Mouse (Mus musculus) heart, embryonic 14.5 days (tissue): ENCODE measurements at regions not wholly inside any gene's neighbourhood (a gene's known extent, or its start where the extent isn't known, plus 50 kb on each side); places are given as distances from the start of the nearest gene placed in this dataset.

ENCODE experiments used
- ATAC-seq: fragments of 200-750 bp; cut with Nextera tagmentation; 2 replicates; pipeline ENCODE4 v1.8.0; 2017; ENCODE audit warnings: low read depth, moderate TSS enrichment; ENCODE audit not compliant: insufficient number of reproducible peaks, insufficient read depth, low FRiP score
- H3K27ac ChIP-seq, 2 experiments: fragments of 200-500 bp in 1 of 2; fragments of 300-500 bp in 1 of 2; sonication (generic) in 1 of 2; replicated peaks in 1 of 2; 2 replicates each; pipeline ENCODE4 v1.5.1; 2012 to 2014; ENCODE audit warnings: low read depth in 2 of 2, low read length in 2 of 2, control low read depth in 1 of 2, mild to moderate bottlenecking in 1 of 2, mixed read lengths in 1 of 2; ENCODE audit not compliant: control insufficient read depth in 1 of 2, insufficient read depth in 1 of 2
- H3K27me3 ChIP-seq: fragments of 300-500 bp; sonication (generic); 2 replicates; pipeline ENCODE4 v1.6.1; 2014; ENCODE audit warnings: mild to moderate bottlenecking, low read length, control low read depth; ENCODE audit not compliant: control insufficient read depth, insufficient read depth
- H3K36me3 ChIP-seq: fragments of 300-500 bp; sonication (generic); 2 replicates; pipeline ENCODE4 v1.6.1; 2014; ENCODE audit warnings: mild to moderate bottlenecking, control low read depth, low read length, mixed read lengths; ENCODE audit not compliant: control insufficient read depth, insufficient read depth
- H3K4me1 ChIP-seq, 2 experiments: fragments of 200-500 bp in 1 of 2; fragments of 300-500 bp in 1 of 2; sonication (generic) in 1 of 2; 2 replicates each; pipeline ENCODE4 v1.6.1; 2012 to 2014; ENCODE audit warnings: low read length in 2 of 2, control low read depth in 1 of 2, mixed read lengths in 1 of 2; ENCODE audit not compliant: control insufficient read depth in 2 of 2, insufficient read depth in 2 of 2
- H3K4me2 ChIP-seq: fragments of 300-500 bp; sonication (generic); 2 replicates; pipeline ENCODE4 v1.6.1; 2014; ENCODE audit warnings: mild to moderate bottlenecking, low read length
- H3K4me3 ChIP-seq, 2 experiments: fragments of 200-500 bp in 1 of 2; fragments of 300-500 bp in 1 of 2; sonication (generic) in 1 of 2; 2 replicates each; pipeline ENCODE4 v1.5.1; 2012 to 2014; ENCODE audit warnings: low read length in 2 of 2, mild to moderate bottlenecking in 2 of 2, control low read depth in 1 of 2, low read depth in 1 of 2, moderate library complexity in 1 of 2; ENCODE audit not compliant: control insufficient read depth in 1 of 2, insufficient read depth in 1 of 2
- H3K9ac ChIP-seq: fragments of 300-500 bp; sonication (generic); 2 replicates; pipeline ENCODE4 v1.6.1; 2014; ENCODE audit warnings: mild to moderate bottlenecking, low read length
- H3K9me3 ChIP-seq: fragments of 300-500 bp; sonication (generic); 2 replicates; pipeline ENCODE4 v1.6.1; 2016; ENCODE audit warnings: low read length, control low read depth; ENCODE audit not compliant: control insufficient read depth
- WGBS: fragments of 180-500 bp; shearing (Covaris S2); extraction: QIAGEN DNeasy Blood & Tissue Kit; methylation state at CpG from one replicate; pipeline ENCODE4 v1.1.7; 2014; 5-methylcytosine and 5-hydroxymethylcytosine counted together

GRCm38 (mm10) chr12:77094999-77095915, 133.3 kb upstream of the Max start:
- peaks cover 5 to 11% of the 10 kb centered on the region in 2 experiments for H3K4me1 ChIP-seq
- 70% methylated on average over 3 of the region's 3 CpGs for WGBS
- no peak for ATAC-seq

GRCm38 (mm10) chr12:77094168-77094567, 132.2 kb upstream of the Max start:
- 47% methylated on average over 7 of the region's 7 CpGs for WGBS
- H3K27me3 ChIP-seq = no peaks in the 10 kb centered on the region
- no peak overlapping the region for H3K9ac ChIP-seq
- no peak for ATAC-seq
- H3K4me2 ChIP-seq = no peak overlapping the region
- no peaks in the 10 kb centered on the region for H3K9me3 ChIP-seq
- no peak overlapping the region for H3K4me3 ChIP-seq
- H3K4me1 ChIP-seq = peaks cover 5 to 11% of the 10 kb centered on the region in 2 experiments
- no peak overlapping the region for H3K27ac ChIP-seq
- no peaks in the 10 kb centered on the region for H3K36me3 ChIP-seq

More at GRCm38 (mm10) chr12:77094999-77095915, 133.3 kb upstream of the Max start:
- Histone ChIP-seq H3K9me3 (no peaks in the 10 kb centered on the region), H3K36me3 (no peaks in the 10 kb centered on the region), H3K27ac (no peak overlapping the region), H3K4me2 (no peak overlapping the region), H3K4me3 (no peak overlapping the region), H3K27me3 (no peaks in the 10 kb centered on the region), H3K9ac (no peak overlapping the region)

- 23% methylated on average over 3 of the region's 3 CpGs for WGBS
- no peak overlapping the region for H3K27ac ChIP-seq
- H3K36me3 ChIP-seq = no peaks in the 10 kb centered on the region
- H3K9ac ChIP-seq = no peak overlapping the region
- H3K4me3 ChIP-seq = no peak overlapping the region
- ATAC-seq = no peak
- no peaks in the 10 kb centered on the region for H3K27me3 ChIP-seq
- peaks cover 5 to 11% of the 10 kb centered on the region in 2 experiments for H3K4me1 ChIP-seq
- no peaks in the 10 kb centered on the region for H3K9me3 ChIP-seq
- H3K4me2 ChIP-seq = no peak overlapping the region
Observed at GRCm38 (mm10) chr12:77092741-77093140, 130.7 kb upstream of the Max start.

GRCm38 (mm10) chr12:77092143-77092542, 130.1 kb upstream of the Max start:
- Histone ChIP-seq H3K4me3 (no peak overlapping the region), H3K4me1 (peaks cover 5 to 11% of the 10 kb centered on the region in 2 experiments), H3K27me3 (no peaks in the 10 kb centered on the region), H3K4me2 (no peak overlapping the region), H3K27ac (no peak overlapping the region), H3K9ac (no peak overlapping the region), H3K36me3 (no peaks in the 10 kb centered on the region), H3K9me3 (no peaks in the 10 kb centered on the region)
- no peak for ATAC-seq
- 76% methylated on average over 2 of the region's 2 CpGs for WGBS

- Histone ChIP-seq H3K9ac (no peak overlapping the region), H3K9me3 (no peaks in the 10 kb centered on the region), H3K4me2 (no peak overlapping the region), H3K27me3 (no peaks in the 10 kb centered on the region), H3K4me3 (no peak overlapping the region), H3K4me1 (peaks cover 5 to 11% of the 10 kb centered on the region in 2 experiments), H3K36me3 (no peaks in the 10 kb centered on the region), H3K27ac (no peak overlapping the region)
- ATAC-seq = no peak
- WGBS = 93% methylated on average over 2 of the region's 2 CpGs
Observed at GRCm38 (mm10) chr12:77091700-77092099, 129.7 kb upstream of the Max start.

GRCm38 (mm10) chr12:77090525-77090924, 128.5 kb upstream of the Max start:
- H3K4me1 ChIP-seq = peaks cover 5 to 11% of the 10 kb centered on the region in 2 experiments
- no peak for ATAC-seq
- no peak overlapping the region for H3K4me3 ChIP-seq
- H3K27ac ChIP-seq = no peak overlapping the region
- H3K4me2 ChIP-seq = no peak overlapping the region
- H3K36me3 ChIP-seq = no peaks in the 10 kb centered on the region
- H3K9me3 ChIP-seq = no peaks in the 10 kb centered on the region
- H3K27me3 ChIP-seq = no peaks in the 10 kb centered on the region
- no peak overlapping the region for H3K9ac ChIP-seq
- WGBS = 69% methylated on average over 3 of the region's 3 CpGs

- Histone ChIP-seq H3K27me3 (no peaks in the 10 kb centered on the region), H3K9ac (no peak overlapping the region), H3K4me3 (no peak overlapping the region), H3K27ac (no peak overlapping the region), H3K4me1 (peaks cover 5 to 11% of the 10 kb centered on the region in 2 experiments), H3K9me3 (no peaks in the 10 kb centered on the region), H3K36me3 (no peaks in the 10 kb centered on the region), H3K4me2 (no peak overlapping the region)
- no peak for ATAC-seq
- WGBS = 48% methylated on average over 6 of the region's 6 CpGs
Observed at GRCm38 (mm10) chr12:77089624-77090278, 127.8 kb upstream of the Max start.
